Mouse (Mus musculus): ENCODE measurements around the gene Dpp10. TPM values are rescaled to one million over a fixed set of nuclear protein-coding genes. Genes with fewer than 3 reads are reported as not detected.

Dpp10 gene
- polyA plus RNA-seq, 1 experiment from 2014 or later, result 6.9 TPM

DNA sequence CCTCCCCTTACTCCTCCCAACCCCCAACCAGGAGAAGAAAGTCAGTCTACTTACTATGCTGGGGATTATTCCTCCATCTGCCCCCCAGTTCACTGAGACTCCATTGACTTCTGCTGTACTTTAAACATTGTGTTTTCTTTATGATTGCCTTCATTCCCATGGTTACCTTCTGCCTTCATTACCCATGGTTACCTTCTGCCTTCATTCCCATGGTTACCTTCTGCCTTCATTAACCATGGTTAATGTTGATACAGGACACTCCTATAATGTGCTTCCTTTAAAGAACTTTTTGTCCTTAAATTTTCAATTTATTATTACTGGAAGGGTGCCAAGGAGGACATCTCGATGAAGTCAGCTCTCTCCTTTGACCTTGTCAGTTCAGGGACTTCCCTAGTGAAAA is 158.1 kb downstream of the Dpp10 start:
- no peak overlapping the region for H3K4me2 ChIP-seq (replicated peaks)
- no peak overlapping the region for H3K27ac ChIP-seq
- no peaks in the 10 kb centered on the region for H3K27me3 ChIP-seq
- no peak overlapping the region for H3K9ac ChIP-seq (replicated peaks)
- no peak overlapping the region for H3K4me3 ChIP-seq (replicated peaks)
- WGBS, result 62% methylated on average over 1 of the region's 1 CpGs
- no peaks in the 10 kb centered on the region for H3K9me3 ChIP-seq
- 0 out of 2 replicates have a peak, but pooled peaks have one; percentile 24 for ATAC-seq
- H3K4me1 ChIP-seq (replicated peaks), result no peaks in the 10 kb centered on the region
- no peaks in the 10 kb centered on the region for H3K36me3 ChIP-seq

DNA sequence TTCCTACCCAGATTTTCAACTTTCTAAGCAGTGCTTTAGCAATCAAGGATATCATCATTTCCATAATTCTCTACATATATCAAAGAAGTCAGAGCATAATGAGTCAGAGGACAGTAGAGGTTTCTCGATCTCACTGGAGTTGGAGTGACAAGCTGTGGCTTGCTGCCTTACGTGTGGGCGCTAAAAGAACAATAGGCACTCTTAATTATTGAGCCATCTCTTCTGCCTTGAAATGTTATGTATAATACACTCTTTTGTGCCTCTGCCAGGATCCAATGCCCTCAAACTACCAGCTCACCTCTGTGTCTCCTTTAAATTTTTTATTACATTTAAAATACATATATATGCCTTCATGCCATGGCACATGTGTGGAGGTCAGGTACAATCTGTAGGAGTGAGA is 198.5 kb downstream of the Dpp10 start:
- Histone ChIP-seq H3K9me3 (no peaks in the 10 kb centered on the region), H3K27me3 (no peaks in the 10 kb centered on the region), H3K4me3 (replicated peaks) (no peak overlapping the region), H3K4me2 (replicated peaks) (no peak overlapping the region), H3K9ac (replicated peaks) (no peak overlapping the region), H3K27ac (no peak overlapping the region), H3K4me1 (replicated peaks) (no peaks in the 10 kb centered on the region), H3K36me3 (no peaks in the 10 kb centered on the region)
- ATAC-seq, result no peak
- WGBS, result 86% methylated on average over 3 of the region's 3 CpGs

DNA sequence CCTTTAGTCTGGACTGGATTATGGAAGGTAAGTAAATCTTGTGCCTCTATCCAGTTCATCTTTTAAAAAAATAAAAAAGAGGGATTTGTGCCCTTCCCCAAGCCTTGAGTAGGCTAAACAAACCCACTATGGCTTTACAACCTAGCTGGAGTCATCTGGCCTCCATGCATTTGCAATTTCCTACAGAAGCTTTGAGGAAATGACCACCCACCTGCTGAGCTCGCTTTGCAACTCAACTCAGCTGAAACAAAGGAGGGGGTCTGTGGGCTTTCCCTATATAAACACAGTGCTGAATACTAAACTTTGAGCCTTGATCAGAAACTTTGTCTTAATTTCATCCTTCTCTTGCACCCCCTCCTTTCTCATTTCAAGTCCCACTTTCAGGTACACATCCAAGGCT is 244.2 kb downstream of the Dpp10 start:
- H3K4me2 ChIP-seq (replicated peaks), result no peak overlapping the region
- no peak for ATAC-seq
- H3K9ac ChIP-seq (replicated peaks), result no peak overlapping the region
- H3K27me3 ChIP-seq, result no peaks in the 10 kb centered on the region
- WGBS, result 13% methylated on average over 1 of the region's 1 CpGs
- no peak overlapping the region for H3K4me3 ChIP-seq (replicated peaks)
- H3K36me3 ChIP-seq, result no peaks in the 10 kb centered on the region
- no peaks in the 10 kb centered on the region for H3K4me1 ChIP-seq (replicated peaks)
- no peaks in the 10 kb centered on the region for H3K9me3 ChIP-seq
- no peak overlapping the region for H3K27ac ChIP-seq

DNA sequence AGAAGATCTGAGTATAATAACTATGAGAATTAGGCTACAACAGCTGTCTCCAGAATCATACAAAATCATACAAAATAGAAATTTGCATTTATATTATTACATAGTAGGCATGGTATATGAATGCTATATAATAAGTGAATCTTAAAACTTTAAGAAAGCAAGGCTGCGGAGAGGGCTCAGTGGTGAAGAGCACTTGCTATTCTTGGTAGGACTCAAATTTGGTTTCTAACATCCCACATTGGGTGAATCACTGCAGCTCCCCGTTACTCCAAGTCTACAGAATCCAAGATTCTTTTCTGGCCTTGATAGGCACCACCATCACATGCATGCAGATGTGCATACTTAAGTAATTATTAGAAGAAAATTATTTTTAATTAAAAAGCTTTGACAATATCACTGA is 279.8 kb downstream of the Dpp10 start:
- Histone ChIP-seq H3K4me3 (replicated peaks) (no peak overlapping the region), H3K9me3 (no peaks in the 10 kb centered on the region), H3K9ac (replicated peaks) (no peak overlapping the region), H3K27ac (no peak overlapping the region), H3K4me2 (replicated peaks) (no peak overlapping the region), H3K4me1 (replicated peaks) (no peaks in the 10 kb centered on the region), H3K36me3 (no peaks in the 10 kb centered on the region), H3K27me3 (no peaks in the 10 kb centered on the region)
- no peak for ATAC-seq
- 95% methylated on average over 2 of the region's 2 CpGs for WGBS

DNA sequence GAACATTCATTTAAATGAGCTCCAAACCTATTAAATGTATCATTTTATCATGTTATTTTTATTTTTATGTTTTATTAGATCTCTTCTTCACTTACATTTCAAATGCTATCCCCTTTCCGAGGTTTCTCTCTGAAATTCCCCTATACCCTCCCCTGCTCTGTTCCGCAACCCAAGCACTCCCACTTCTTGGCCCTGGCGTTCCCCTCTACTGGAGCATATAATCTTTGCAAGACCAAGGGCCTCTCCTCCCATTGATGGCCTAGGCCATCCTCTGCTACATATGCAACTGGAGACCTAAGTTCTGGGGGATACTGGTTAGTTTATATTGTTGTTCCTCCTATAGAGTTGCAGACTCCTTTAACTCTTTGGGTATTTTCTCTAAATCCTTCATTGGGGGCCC is 283.1 kb downstream of the Dpp10 start:
- H3K9ac ChIP-seq (replicated peaks), result no peak overlapping the region
- no peaks in the 10 kb centered on the region for H3K4me1 ChIP-seq (replicated peaks)
- 71% methylated on average over 3 of the region's 3 CpGs for WGBS
- no peaks in the 10 kb centered on the region for H3K27me3 ChIP-seq
- no peak for ATAC-seq
- H3K27ac ChIP-seq, result no peak overlapping the region
- H3K36me3 ChIP-seq, result no peaks in the 10 kb centered on the region
- H3K4me3 ChIP-seq (replicated peaks), result no peak overlapping the region
- no peaks in the 10 kb centered on the region for H3K9me3 ChIP-seq
- H3K4me2 ChIP-seq (replicated peaks), result no peak overlapping the region

DNA sequence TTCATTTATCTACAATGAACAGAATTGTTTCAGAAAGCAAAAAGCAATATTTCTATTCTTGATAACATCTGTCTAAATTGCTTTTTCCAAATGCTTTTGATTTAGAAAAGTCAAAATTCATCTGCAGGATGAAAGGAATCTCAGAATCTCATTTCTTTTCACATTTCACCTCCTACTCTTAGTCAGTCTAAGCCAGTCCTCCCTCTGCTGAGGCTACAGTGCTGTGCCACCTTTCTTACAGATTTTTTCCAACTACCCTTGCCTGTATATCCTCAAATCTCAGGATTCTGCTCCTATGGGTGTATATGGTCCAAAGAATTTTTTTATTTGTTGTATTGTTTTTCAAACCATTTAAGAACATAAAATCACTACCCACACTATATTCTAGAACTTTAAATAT is 289.3 kb downstream of the Dpp10 start:
- Histone ChIP-seq H3K4me1 (replicated peaks) (no peaks in the 10 kb centered on the region), H3K4me3 (replicated peaks) (no peak overlapping the region), H3K4me2 (replicated peaks) (no peak overlapping the region), H3K9ac (replicated peaks) (no peak overlapping the region), H3K36me3 (no peaks in the 10 kb centered on the region), H3K27ac (no peak overlapping the region), H3K27me3 (no peaks in the 10 kb centered on the region), H3K9me3 (no peaks in the 10 kb centered on the region)
- no peak for ATAC-seq

DNA sequence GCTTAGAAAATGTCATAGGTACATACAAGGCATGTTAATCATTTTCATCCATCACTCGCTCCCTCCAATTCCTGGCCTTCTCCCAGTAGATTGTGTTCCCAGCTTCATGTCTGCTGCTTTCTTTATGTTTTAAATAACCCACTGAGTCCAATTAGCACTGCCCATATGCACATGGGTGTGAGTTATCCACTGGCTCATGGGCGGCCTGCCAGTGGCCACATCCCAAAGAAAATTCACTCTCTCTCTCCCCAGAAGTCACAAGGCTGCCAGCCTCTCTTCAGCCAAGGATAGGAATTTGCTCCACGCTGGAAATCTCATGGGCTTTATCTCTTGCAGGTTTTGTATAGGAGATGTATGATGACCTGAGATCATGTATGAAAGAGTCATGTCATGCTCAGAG is 338.1 kb downstream of the Dpp10 start:
- Histone ChIP-seq H3K4me3 (replicated peaks) (no peak overlapping the region), H3K27me3 (no peaks in the 10 kb centered on the region), H3K4me2 (replicated peaks) (no peak overlapping the region), H3K9ac (replicated peaks) (no peak overlapping the region), H3K9me3 (no peaks in the 10 kb centered on the region), H3K27ac (no peak overlapping the region), H3K4me1 (replicated peaks) (no peaks in the 10 kb centered on the region), H3K36me3 (no peaks in the 10 kb centered on the region)
- 81% methylated on average over 3 of the region's 3 CpGs for WGBS
- no peak for ATAC-seq

DNA sequence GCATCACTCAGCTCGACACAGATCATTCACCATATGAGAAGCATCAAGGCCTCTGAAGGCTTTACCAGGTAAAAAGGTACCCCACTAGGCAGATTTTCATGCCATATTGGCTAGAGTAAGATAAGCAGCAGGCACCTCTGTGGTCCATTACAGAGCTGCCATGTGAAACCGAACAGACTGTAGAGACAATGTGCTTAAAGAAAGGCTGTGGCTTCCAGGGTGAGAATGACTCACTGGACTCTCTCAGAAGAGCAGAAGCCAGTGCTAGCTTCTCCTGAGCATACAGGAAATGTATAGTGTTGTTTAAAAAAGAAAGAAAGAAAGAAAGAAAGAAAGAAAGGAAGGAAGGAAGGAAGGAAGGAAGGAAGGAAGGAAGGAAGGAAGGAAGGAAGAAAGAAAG is 386.9 kb downstream of the Dpp10 start:
- H3K4me2 ChIP-seq (replicated peaks), result no peak overlapping the region
- no peaks in the 10 kb centered on the region for H3K4me1 ChIP-seq (replicated peaks)
- 73% methylated on average over 2 of the region's 2 CpGs for WGBS
- no peaks in the 10 kb centered on the region for H3K36me3 ChIP-seq
- no peak for ATAC-seq
- H3K27me3 ChIP-seq, result no peaks in the 10 kb centered on the region
- no peaks in the 10 kb centered on the region for H3K9me3 ChIP-seq
- H3K9ac ChIP-seq (replicated peaks), result no peak overlapping the region
- H3K27ac ChIP-seq, result no peak overlapping the region
- no peak overlapping the region for H3K4me3 ChIP-seq (replicated peaks)

DNA sequence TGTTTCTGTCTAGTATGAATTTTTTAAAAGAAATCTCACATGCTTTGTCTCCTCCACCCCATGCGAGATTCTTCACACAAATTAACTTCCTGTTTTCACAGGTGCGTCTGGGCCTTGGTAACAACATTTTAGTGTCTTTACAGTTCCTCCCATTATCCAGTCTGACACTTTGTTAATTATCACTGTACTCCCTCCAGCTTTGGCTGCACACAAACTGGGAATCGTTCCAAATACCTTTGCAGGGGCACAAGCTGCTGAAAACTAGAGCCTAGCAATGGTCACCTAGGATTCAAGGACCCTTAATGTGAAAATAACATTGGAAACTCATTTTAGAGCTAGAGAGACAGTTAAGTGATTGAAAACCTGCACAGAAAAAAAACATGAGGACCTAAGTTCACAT is 388.8 kb downstream of the Dpp10 start:
- Histone ChIP-seq H3K27me3 (no peaks in the 10 kb centered on the region), H3K4me1 (replicated peaks) (no peaks in the 10 kb centered on the region), H3K4me2 (replicated peaks) (no peak overlapping the region), H3K9ac (replicated peaks) (no peak overlapping the region), H3K4me3 (replicated peaks) (no peak overlapping the region), H3K27ac (no peak overlapping the region), H3K9me3 (no peaks in the 10 kb centered on the region), H3K36me3 (no peaks in the 10 kb centered on the region)
- ATAC-seq, result no peak
- 75% methylated on average over 3 of the region's 3 CpGs for WGBS

DNA sequence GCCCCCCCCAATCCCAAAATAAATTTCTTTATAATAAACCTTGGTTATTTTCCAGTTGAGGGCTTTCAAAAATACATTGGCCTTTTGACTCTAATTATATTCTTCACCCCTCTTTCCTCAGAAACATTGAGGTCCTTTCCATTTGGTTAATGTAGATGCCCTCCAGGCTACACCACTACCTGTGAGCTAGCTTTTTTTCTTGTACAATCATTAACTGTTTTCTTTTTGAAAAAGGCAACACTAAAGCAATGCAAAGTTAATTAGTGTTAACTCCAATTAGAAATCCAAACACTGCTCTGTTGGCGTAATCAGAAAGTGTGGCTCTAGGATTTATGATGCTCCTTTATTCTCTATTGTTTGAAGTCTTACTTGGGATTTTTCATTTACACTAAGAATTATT is 407.5 kb downstream of the Dpp10 start:
- H3K36me3 ChIP-seq, result no peaks in the 10 kb centered on the region
- ATAC-seq, result no peak
- 92% methylated on average over 1 of the region's 1 CpGs for WGBS
- no peak overlapping the region for H3K9ac ChIP-seq (replicated peaks)
- no peaks in the 10 kb centered on the region for H3K4me1 ChIP-seq (replicated peaks)
- H3K4me2 ChIP-seq (replicated peaks), result no peak overlapping the region
- no peaks in the 10 kb centered on the region for H3K9me3 ChIP-seq
- H3K27ac ChIP-seq, result no peak overlapping the region
- H3K4me3 ChIP-seq (replicated peaks), result no peak overlapping the region
- no peaks in the 10 kb centered on the region for H3K27me3 ChIP-seq

DNA sequence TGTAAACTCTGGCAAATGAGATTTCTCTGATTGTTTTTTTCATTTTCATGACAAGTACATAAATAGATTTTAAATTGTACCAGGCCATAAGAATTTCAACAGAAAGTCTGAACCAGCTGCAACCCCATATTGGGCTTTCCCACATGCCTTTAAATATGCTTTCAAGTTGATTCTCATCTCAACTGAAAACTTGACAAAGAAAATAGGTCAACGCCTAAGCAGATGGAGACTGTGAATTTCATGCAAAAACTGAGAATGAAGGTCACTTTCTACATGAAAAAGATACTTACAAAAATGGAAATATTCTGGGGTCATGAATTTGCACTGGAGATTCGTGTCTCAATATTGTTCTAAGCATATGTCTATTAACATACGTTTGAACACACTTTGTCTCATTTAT is 417.1 kb downstream of the Dpp10 start:
- H3K4me1 ChIP-seq (replicated peaks), result no peaks in the 10 kb centered on the region
- H3K9me3 ChIP-seq, result no peaks in the 10 kb centered on the region
- no peaks in the 10 kb centered on the region for H3K36me3 ChIP-seq
- no peak overlapping the region for H3K9ac ChIP-seq (replicated peaks)
- no peak overlapping the region for H3K27ac ChIP-seq
- H3K4me3 ChIP-seq (replicated peaks), result no peak overlapping the region
- H3K27me3 ChIP-seq, result no peaks in the 10 kb centered on the region
- 86% methylated on average over 3 of the region's 3 CpGs for WGBS
- no peak for ATAC-seq
- H3K4me2 ChIP-seq (replicated peaks), result no peak overlapping the region

DNA sequence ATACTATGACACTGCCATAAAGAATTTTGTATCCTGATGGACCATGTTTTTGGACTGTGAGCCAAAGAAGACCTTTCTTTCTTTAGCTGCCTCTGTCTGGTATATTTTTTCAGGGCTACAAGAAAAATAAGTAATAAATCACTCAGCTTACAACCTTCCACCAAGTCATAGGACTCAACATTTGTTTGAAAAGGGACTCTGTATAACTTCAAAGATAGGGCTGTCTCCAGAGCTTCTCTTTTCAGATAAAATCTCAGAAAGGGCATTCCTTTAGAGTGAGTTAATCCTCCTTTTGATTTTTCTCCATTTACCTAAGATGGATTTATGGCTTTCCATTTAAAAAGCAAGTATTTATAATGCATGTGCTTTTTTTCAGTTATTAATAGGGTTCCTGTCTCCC is 460.5 kb downstream of the Dpp10 start:
- no peak for ATAC-seq
- H3K4me1 ChIP-seq (replicated peaks), result no peaks in the 10 kb centered on the region
- H3K4me3 ChIP-seq (replicated peaks), result no peak overlapping the region
- H3K9ac ChIP-seq (replicated peaks), result no peak overlapping the region
- no peaks in the 10 kb centered on the region for H3K36me3 ChIP-seq
- no peaks in the 10 kb centered on the region for H3K9me3 ChIP-seq
- no peaks in the 10 kb centered on the region for H3K27me3 ChIP-seq
- no peak overlapping the region for H3K4me2 ChIP-seq (replicated peaks)
- no peak overlapping the region for H3K27ac ChIP-seq

DNA sequence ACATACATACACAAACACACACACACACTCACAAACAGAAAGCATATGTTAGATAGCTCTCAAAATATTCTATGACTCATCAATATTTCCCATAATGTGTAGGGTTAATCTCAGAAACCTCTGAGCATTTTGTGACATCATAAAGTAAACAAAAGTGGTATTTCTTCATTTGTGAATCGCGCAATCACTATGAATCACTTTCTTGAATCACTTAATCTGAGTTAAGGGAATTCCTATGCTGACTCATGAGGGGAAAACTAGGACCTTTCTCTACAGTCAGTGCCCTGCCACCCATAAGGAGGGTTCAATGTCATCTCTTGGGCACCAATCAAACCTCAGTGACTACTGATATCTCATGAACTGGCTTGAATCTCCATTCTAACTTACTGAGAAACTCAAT is 465.2 kb downstream of the Dpp10 start:
- Histone ChIP-seq H3K9ac (replicated peaks) (no peak overlapping the region), H3K4me3 (replicated peaks) (no peak overlapping the region), H3K4me2 (replicated peaks) (no peak overlapping the region), H3K27ac (no peak overlapping the region), H3K4me1 (replicated peaks) (no peaks in the 10 kb centered on the region), H3K9me3 (no peaks in the 10 kb centered on the region), H3K27me3 (no peaks in the 10 kb centered on the region), H3K36me3 (no peaks in the 10 kb centered on the region)
- no peak for ATAC-seq
- WGBS, result 100% methylated on average over 2 of the region's 2 CpGs

DNA sequence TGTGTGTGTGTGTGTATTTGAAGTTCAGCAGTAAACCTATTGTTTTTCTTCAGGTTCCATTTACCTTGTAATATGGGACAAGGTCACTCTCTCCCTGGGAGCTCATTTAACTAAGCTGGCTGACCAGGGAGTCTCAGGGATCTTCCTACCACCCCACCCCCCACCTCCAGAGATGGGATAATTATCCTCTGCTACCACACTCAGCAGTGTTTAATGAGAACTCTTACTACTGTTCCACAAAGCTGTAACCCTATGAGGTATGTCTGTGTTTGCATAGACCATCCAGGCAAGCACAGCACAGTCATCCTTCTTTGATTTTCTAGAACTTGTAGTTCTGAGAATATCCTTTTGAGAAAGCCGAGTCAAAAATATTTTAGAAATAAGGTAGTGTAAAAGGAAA is 471.6 kb downstream of the Dpp10 start:
- Histone ChIP-seq H3K9me3 (no peaks in the 10 kb centered on the region), H3K27me3 (no peaks in the 10 kb centered on the region), H3K9ac (replicated peaks) (no peak overlapping the region), H3K4me3 (replicated peaks) (no peak overlapping the region), H3K4me1 (replicated peaks) (no peaks in the 10 kb centered on the region), H3K36me3 (no peaks in the 10 kb centered on the region), H3K4me2 (replicated peaks) (no peak overlapping the region), H3K27ac (no peak overlapping the region)
- ATAC-seq, result no peak
- WGBS, result 69% methylated on average over 1 of the region's 1 CpGs

All from midbrain, embryonic 13.5 days (tissue).